Mouse (Mus musculus) right cerebral cortex, postnatal 36 days (tissue): ENCODE measurements around the gene Gse1.
A peak's percentile ranks its signal among the peaks of the same experiment; 100 is the strongest.

Source experiments
- DNase-seq, 2 experiments: peaks; one replicate each; pipeline ENCODE4 v3.0.0; 2022; ENCODE audit warnings: low spot score in 2 of 2, mixed read lengths in 1 of 2

The Gse1 gene

GRCm38 (mm10) chr8:120227891-120228591, at the start of gene Gse1:
Gene Gse1, plus strand, starts transcription at chr8:120228456.
- DNase-seq = peak in 1 of 2 experiments; percentile 64

GRCm38 (mm10) chr8:120179027-120179431, 49.2 kb upstream of the Gse1 start:
- peak; percentile 65 to 79 for DNase-seq

- no peak for DNase-seq
Measured at GRCm38 (mm10) chr8:120180445-120180970, 47.7 kb upstream of the Gse1 start.

GRCm38 (mm10) chr8:120181274-120181673, 47.0 kb upstream of the Gse1 start:
- DNase-seq = no peak

- no peak for DNase-seq
Measured at GRCm38 (mm10) chr8:120181861-120182414, 46.3 kb upstream of the Gse1 start.

GRCm38 (mm10) chr8:120184366-120184765, 43.9 kb upstream of the Gse1 start:
- no peak for DNase-seq

GRCm38 (mm10) chr8:120184850-120185792, 43.1 kb upstream of the Gse1 start:
- DNase-seq = no peak

- DNase-seq = no peak
Measured at GRCm38 (mm10) chr8:120186454-120186853, 41.8 kb upstream of the Gse1 start.

GRCm38 (mm10) chr8:120188510-120188909, 39.7 kb upstream of the Gse1 start:
- no peak for DNase-seq

- DNase-seq = no peak
Measured at GRCm38 (mm10) chr8:120189440-120189839, 38.8 kb upstream of the Gse1 start.

- DNase-seq = no peak
Measured at GRCm38 (mm10) chr8:120190107-120190809, 38.0 kb upstream of the Gse1 start.

GRCm38 (mm10) chr8:120190810-120191413, 37.3 kb upstream of the Gse1 start:
- peak; percentile 81 to 83 for DNase-seq

GRCm38 (mm10) chr8:120191633-120192032, 36.6 kb upstream of the Gse1 start:
- no peak for DNase-seq

GRCm38 (mm10) chr8:120192118-120192517, 36.1 kb upstream of the Gse1 start:
- DNase-seq = no peak

GRCm38 (mm10) chr8:120201351-120201750, 26.9 kb upstream of the Gse1 start:
- no peak for DNase-seq

- no peak for DNase-seq
Measured at GRCm38 (mm10) chr8:120202546-120202945, 25.7 kb upstream of the Gse1 start.

- no peak for DNase-seq
Measured at GRCm38 (mm10) chr8:120204736-120205360, 23.4 kb upstream of the Gse1 start.

GRCm38 (mm10) chr8:120205916-120206315, 22.3 kb upstream of the Gse1 start:
- DNase-seq = no peak

GRCm38 (mm10) chr8:120207364-120207763, 20.9 kb upstream of the Gse1 start:
- no peak for DNase-seq

GRCm38 (mm10) chr8:120208113-120208512, 20.1 kb upstream of the Gse1 start:
- no peak for DNase-seq

GRCm38 (mm10) chr8:120211345-120211744, 16.9 kb upstream of the Gse1 start:
- DNase-seq = no peak
